Mouse (Mus musculus): ENCODE measurements around the gene Tssk3.

Gene Tssk3

GRCm38 (mm10) chr4:129495672-129496562, 5.1 kb upstream of the Tssk3 start:
- no peaks in the 10 kb centered on the region for H3K36me3 ChIP-seq (ENCODE audit: insufficient read depth, low read length)
- TF ChIP-seq POU5F1 (IDR thresholded peaks at IDR 0.05; ENCODE audit: borderline replicate concordance, low read length) (no peak), CTCF (conservative IDR thresholded peaks at IDR 0.05; ENCODE audit: low read length) (peak; percentile 30)
- peaks cover 18% of the 10 kb centered on the region for H3K27me3 ChIP-seq (ENCODE audit: insufficient read depth, low read length)
- no peak overlapping the region for H3K4me3 ChIP-seq (replicated peaks; ENCODE audit: low read length)
- no peaks in the 10 kb centered on the region for H3K9me3 ChIP-seq (ENCODE audit: low read length)
- peaks cover 68% of the 10 kb centered on the region for H3K4me1 ChIP-seq (replicated peaks; ENCODE audit: low read depth, low read length)

- peaks cover 74% of the 10 kb centered on the region for H3K4me1 ChIP-seq (replicated peaks; ENCODE audit: low read depth, low read length)
- no peak overlapping the region for H3K4me3 ChIP-seq (replicated peaks; ENCODE audit: low read length)
- TF ChIP-seq POU5F1 (IDR thresholded peaks at IDR 0.05; ENCODE audit: borderline replicate concordance, low read length) (no peak), CTCF (conservative IDR thresholded peaks at IDR 0.05; ENCODE audit: low read length) (no peak), NANOG (IDR thresholded peaks at IDR 0.05; ENCODE audit: borderline replicate concordance, low read length) (no peak)
- peaks cover 29% of the 10 kb centered on the region for H3K27me3 ChIP-seq (ENCODE audit: insufficient read depth, low read length)
- H3K9me3 ChIP-seq (ENCODE audit: low read length): no peaks in the 10 kb centered on the region
- peaks cover 1% of the 10 kb centered on the region for H3K36me3 ChIP-seq (ENCODE audit: insufficient read depth, low read length)
Measured at GRCm38 (mm10) chr4:129494681-129495080, 3.9 kb upstream of the Tssk3 start.

GRCm38 (mm10) chr4:129481090-129481489, 9.7 kb downstream of the Tssk3 start:
- Histone ChIP-seq H3K4me1 (replicated peaks; ENCODE audit: low read depth, low read length) (peaks cover 30% of the 10 kb centered on the region), H3K9me3 (ENCODE audit: low read length) (no peaks in the 10 kb centered on the region), H3K4me3 (replicated peaks; ENCODE audit: low read length) (no peak overlapping the region), H3K27me3 (ENCODE audit: insufficient read depth, low read length) (no peaks in the 10 kb centered on the region), H3K36me3 (ENCODE audit: insufficient read depth, low read length) (peaks cover 99% of the 10 kb centered on the region)
- TF ChIP-seq POU5F1 (IDR thresholded peaks at IDR 0.05; ENCODE audit: borderline replicate concordance, low read length) (no peak), CTCF (conservative IDR thresholded peaks at IDR 0.05; ENCODE audit: low read length) (no peak), NANOG (IDR thresholded peaks at IDR 0.05; ENCODE audit: borderline replicate concordance, low read length) (no peak)

DNA sequence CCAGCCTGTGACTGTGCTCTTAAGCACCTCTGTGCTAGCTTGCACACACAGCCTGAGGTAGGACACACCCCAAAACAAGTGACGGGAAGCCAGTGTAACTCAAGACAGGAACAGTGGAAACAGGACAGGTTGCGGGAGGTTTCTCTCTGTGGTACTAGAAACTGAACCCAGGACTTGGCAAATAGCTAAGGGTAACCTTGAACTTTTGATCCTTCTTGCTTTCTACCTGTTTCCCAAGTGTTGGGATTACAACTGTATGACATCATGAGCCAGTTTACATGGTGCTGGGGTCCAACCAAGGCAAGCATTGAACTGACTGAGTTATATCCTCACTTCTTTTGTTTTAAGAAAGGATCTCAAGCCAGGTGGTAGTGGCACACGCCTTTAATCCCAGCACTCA, 11.0 kb downstream of the Tssk3 start:
- TF ChIP-seq POU5F1 (IDR thresholded peaks at IDR 0.05; ENCODE audit: borderline replicate concordance, low read length): no peak
- Histone ChIP-seq H3K4me3 (replicated peaks; ENCODE audit: low read length) (no peak overlapping the region), H3K4me1 (replicated peaks; ENCODE audit: low read depth, low read length) (peaks cover 35% of the 10 kb centered on the region), H3K36me3 (ENCODE audit: insufficient read depth, low read length) (peaks cover 97% of the 10 kb centered on the region), H3K27me3 (ENCODE audit: insufficient read depth, low read length) (no peaks in the 10 kb centered on the region), H3K9me3 (ENCODE audit: low read length) (no peaks in the 10 kb centered on the region)

DNA sequence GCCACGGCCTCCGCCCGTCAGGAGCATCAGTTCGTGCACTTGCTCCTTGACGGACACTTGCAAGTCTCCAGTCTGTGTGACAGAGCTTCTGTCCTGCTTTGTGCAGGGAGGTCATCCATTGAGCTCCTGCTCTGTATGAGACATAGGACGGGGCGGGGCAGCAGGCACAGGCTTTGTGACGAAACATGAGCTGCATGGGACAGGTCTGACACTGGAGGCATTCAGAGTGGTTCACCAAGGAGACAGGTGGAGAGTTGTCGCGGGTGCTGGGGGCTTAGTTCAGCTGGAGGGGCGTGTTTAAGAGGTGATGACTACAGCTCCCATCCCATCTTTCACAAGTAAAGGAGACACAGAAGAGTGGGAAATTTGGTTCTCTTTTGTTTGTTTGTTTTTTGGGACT, 14.8 kb downstream of the Tssk3 start:
- H3K4me1 ChIP-seq (replicated peaks; ENCODE audit: low read depth, low read length): peaks cover 26% of the 10 kb centered on the region
- no peaks in the 10 kb centered on the region for H3K27me3 ChIP-seq (ENCODE audit: insufficient read depth, low read length)
- H3K9me3 ChIP-seq (ENCODE audit: low read length): no peaks in the 10 kb centered on the region

GRCm38 (mm10) chr4:129464286-129464815, 26.5 kb downstream of the Tssk3 start:
- no peaks in the 10 kb centered on the region for H3K27me3 ChIP-seq (ENCODE audit: insufficient read depth, low read length)
- peaks cover 59% of the 10 kb centered on the region for H3K36me3 ChIP-seq (ENCODE audit: insufficient read depth, low read length)
- no peak for TF ChIP-seq CTCF (conservative IDR thresholded peaks at IDR 0.05; ENCODE audit: low read length)
- peaks cover 42% of the 10 kb centered on the region for H3K4me1 ChIP-seq (replicated peaks; ENCODE audit: low read depth, low read length)
- no peak overlapping the region for H3K4me3 ChIP-seq (replicated peaks; ENCODE audit: low read length)
- no peaks in the 10 kb centered on the region for H3K9me3 ChIP-seq (ENCODE audit: low read length)

More for the DNA sequence above, 14.8 kb downstream of the Tssk3 start:
- H3K4me3 ChIP-seq (replicated peaks; ENCODE audit: low read length): no peak overlapping the region
- peaks cover 90% of the 10 kb centered on the region for H3K36me3 ChIP-seq (ENCODE audit: insufficient read depth, low read length)
- no peak for TF ChIP-seq CTCF (conservative IDR thresholded peaks at IDR 0.05; ENCODE audit: low read length)
- TF ChIP-seq POU5F1 (IDR thresholded peaks at IDR 0.05; ENCODE audit: borderline replicate concordance, low read length): no peak
- TF ChIP-seq NANOG (IDR thresholded peaks at IDR 0.05; ENCODE audit: borderline replicate concordance, low read length): no peak

GRCm38 (mm10) chr4:129463097-129464059, 27.4 kb downstream of the Tssk3 start:
- no peaks in the 10 kb centered on the region for H3K27me3 ChIP-seq (ENCODE audit: insufficient read depth, low read length)
- peaks cover 44% of the 10 kb centered on the region for H3K4me1 ChIP-seq (replicated peaks; ENCODE audit: low read depth, low read length)
- H3K4me3 ChIP-seq (replicated peaks; ENCODE audit: low read length): no peak overlapping the region
- TF ChIP-seq CTCF (conservative IDR thresholded peaks at IDR 0.05; ENCODE audit: low read length) (no peak), NANOG (IDR thresholded peaks at IDR 0.05; ENCODE audit: borderline replicate concordance, low read length) (no peak), POU5F1 (IDR thresholded peaks at IDR 0.05; ENCODE audit: borderline replicate concordance, low read length) (no peak)
- peaks cover 50% of the 10 kb centered on the region for H3K36me3 ChIP-seq (ENCODE audit: insufficient read depth, low read length)
- no peaks in the 10 kb centered on the region for H3K9me3 ChIP-seq (ENCODE audit: low read length)

- peak overlapping the region; percentile 98 for H3K4me3 ChIP-seq (replicated peaks; ENCODE audit: low read length)
- peaks cover 37% of the 10 kb centered on the region for H3K36me3 ChIP-seq (ENCODE audit: insufficient read depth, low read length)
- peaks cover 48% of the 10 kb centered on the region for H3K4me1 ChIP-seq (replicated peaks; ENCODE audit: low read depth, low read length)
- H3K27me3 ChIP-seq (ENCODE audit: insufficient read depth, low read length): no peaks in the 10 kb centered on the region
- TF ChIP-seq CTCF (conservative IDR thresholded peaks at IDR 0.05; ENCODE audit: low read length) (no peak), NANOG (IDR thresholded peaks at IDR 0.05; ENCODE audit: borderline replicate concordance, low read length) (no peak), POU5F1 (IDR thresholded peaks at IDR 0.05; ENCODE audit: borderline replicate concordance, low read length) (no peak)
- no peaks in the 10 kb centered on the region for H3K9me3 ChIP-seq (ENCODE audit: low read length)
Measured at GRCm38 (mm10) chr4:129462118-129462517, 28.7 kb downstream of the Tssk3 start.

Data from E14TG2a.4 (cell line).